Mouse (Mus musculus): ENCODE results near the gene Stau1. TPM values are rescaled to one million over a fixed set of nuclear protein-coding genes. Genes with fewer than 3 reads are reported as not detected.

Stau1 gene
- polyA plus RNA-seq (2015; fragmentation: Nextera tagmentation; extraction: Ambion mirVana), result 107 and 113 TPM in 2 replicates

DNA sequence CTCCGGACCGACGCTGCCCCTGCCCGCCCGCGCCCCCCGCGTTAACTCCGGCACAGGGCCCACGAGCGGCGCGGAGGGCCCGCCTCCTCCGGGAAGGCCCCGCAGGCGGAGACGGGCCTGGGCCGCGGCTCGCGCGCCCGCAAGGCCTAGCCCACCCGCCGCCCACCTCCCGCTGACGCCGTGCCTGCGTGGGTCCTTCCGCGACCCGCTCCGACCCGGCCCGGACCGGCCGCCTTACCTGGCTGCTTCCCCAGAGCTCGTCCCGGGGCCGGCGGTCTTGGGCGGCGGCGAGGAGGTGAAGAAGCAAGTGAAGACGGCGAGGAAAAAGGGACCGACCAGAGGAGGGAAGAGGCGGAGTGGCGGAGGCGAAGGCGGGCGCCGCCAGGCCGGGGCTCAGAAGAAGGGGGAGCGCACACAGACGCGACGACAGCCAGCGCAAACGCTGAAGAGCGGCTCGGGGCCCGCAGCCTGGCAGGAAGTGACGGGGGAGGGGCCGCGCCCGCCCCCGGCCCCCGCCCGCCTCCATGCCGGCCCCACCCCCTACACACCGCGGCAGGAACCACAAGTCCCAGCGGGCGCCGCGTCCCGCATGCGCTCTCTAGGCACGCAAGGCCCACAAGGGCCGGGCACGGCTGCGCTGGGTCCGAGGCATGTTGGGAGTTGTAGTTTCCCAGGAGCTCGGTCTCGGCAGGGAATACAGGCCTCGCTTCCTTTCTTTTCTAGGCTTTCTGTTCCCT, at the start of gene Stau1:
Stau1 (minus strand) TSS at position 504 of the 737 bp plus-strand sequence.
- peak within 1 kb of the TSS; percentile 97 for H3K9ac ChIP-seq
- H3K4me3 ChIP-seq, result peak within 1 kb of the TSS; percentile 91
- H3K36me3 ChIP-seq, result no peaks in the 10 kb centered on the region
- H3K27ac ChIP-seq (replicated peaks), result peak within 1 kb of the TSS; percentile 98
- H3K4me2 ChIP-seq, result peak within 1 kb of the TSS; percentile 68
- H3K9me3 ChIP-seq, result no peaks in the 10 kb centered on the region
- peaks cover 43% of the 10 kb centered on the region for H3K4me1 ChIP-seq (replicated peaks)
- under 1% methylated on average over 67 of the region's 88 CpGs for WGBS
- peak; percentile 99 for ATAC-seq (ENCODE audit: low FRiP score, low read depth)
- no peaks in the 10 kb centered on the region for H3K27me3 ChIP-seq

- H3K4me1 ChIP-seq (replicated peaks), result no peaks in the 10 kb centered on the region
- H3K27ac ChIP-seq (replicated peaks), result no peak overlapping the region
- no peak for ATAC-seq (ENCODE audit: low FRiP score, low read depth)
- H3K36me3 ChIP-seq, result peaks cover 93% of the 10 kb centered on the region
- no peak overlapping the region for H3K4me3 ChIP-seq
- H3K9me3 ChIP-seq, result no peaks in the 10 kb centered on the region
- no peak overlapping the region for H3K9ac ChIP-seq
- no peak overlapping the region for H3K4me2 ChIP-seq
- H3K27me3 ChIP-seq, result no peaks in the 10 kb centered on the region
- 92% methylated on average over 12 of the region's 12 CpGs for WGBS
These were observed 47.5 kb upstream of the Stau1 start for GRCm38 (mm10) chr2:167043400-167044121.

- no peaks in the 10 kb centered on the region for H3K4me1 ChIP-seq (replicated peaks)
- no peak overlapping the region for H3K9ac ChIP-seq
- H3K27me3 ChIP-seq, result no peaks in the 10 kb centered on the region
- no peak overlapping the region for H3K4me3 ChIP-seq
- no peak overlapping the region for H3K4me2 ChIP-seq
- WGBS, result 82% methylated on average over 8 of the region's 8 CpGs
- no peak for ATAC-seq (ENCODE audit: low FRiP score, low read depth)
- H3K27ac ChIP-seq (replicated peaks), result no peak overlapping the region
- H3K36me3 ChIP-seq, result peaks cover 98% of the 10 kb centered on the region
- no peaks in the 10 kb centered on the region for H3K9me3 ChIP-seq
These were observed 43.3 kb upstream of the Stau1 start for GRCm38 (mm10) chr2:167039386-167039785.

DNA sequence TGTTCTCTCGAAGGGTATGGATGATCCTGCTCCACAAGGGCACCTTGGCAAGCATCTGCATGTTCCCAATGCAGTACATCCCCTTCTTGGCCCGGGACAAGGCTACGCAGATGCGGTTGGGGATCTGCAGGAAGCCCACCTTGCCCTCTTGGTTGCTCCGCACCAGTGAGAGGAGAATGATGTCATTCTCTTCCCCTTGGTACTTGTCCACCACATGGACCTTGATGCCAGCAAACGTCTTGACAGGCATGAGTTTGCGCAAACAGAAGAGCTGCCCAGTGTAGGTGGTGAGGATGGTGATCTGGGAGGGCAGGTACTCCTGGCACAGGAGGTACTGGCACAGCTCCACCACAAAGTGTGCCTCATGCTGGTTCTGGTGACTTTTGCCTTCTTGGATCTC, 42.6 kb upstream of the Stau1 start:
- no peak overlapping the region for H3K4me2 ChIP-seq
- WGBS, result 93% methylated on average over 7 of the region's 7 CpGs
- no peak overlapping the region for H3K27ac ChIP-seq (replicated peaks)
- no peaks in the 10 kb centered on the region for H3K4me1 ChIP-seq (replicated peaks)
- no peak overlapping the region for H3K4me3 ChIP-seq
- H3K27me3 ChIP-seq, result no peaks in the 10 kb centered on the region
- no peak overlapping the region for H3K9ac ChIP-seq
- peaks cover 98% of the 10 kb centered on the region for H3K36me3 ChIP-seq
- no peaks in the 10 kb centered on the region for H3K9me3 ChIP-seq
- no peak for ATAC-seq (ENCODE audit: low FRiP score, low read depth)

DNA sequence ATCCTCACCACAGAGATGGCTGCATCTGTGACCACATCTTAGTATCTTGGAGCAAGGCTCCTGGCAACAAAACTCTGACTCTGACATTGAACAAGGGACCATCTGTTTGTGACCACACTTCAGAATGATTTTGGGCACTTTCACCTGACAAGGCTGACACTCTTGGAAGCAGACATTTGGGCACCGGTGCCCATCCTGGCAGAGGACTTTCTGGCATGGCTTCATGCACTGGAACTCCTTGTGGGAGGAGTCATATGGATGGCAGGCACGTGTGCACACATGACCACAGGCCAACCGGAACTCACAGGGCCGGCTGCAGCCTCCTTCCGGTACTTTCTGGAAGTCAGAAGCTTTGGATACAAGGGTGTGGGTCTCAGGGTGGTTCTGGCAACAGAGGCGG, 42.2 kb upstream of the Stau1 start:
- ATAC-seq (ENCODE audit: low FRiP score, low read depth), result no peak
- 91% methylated on average over 6 of the region's 6 CpGs for WGBS
- no peak overlapping the region for H3K9ac ChIP-seq
- H3K36me3 ChIP-seq, result peaks cover 98% of the 10 kb centered on the region
- no peak overlapping the region for H3K4me3 ChIP-seq
- H3K27me3 ChIP-seq, result no peaks in the 10 kb centered on the region
- H3K4me1 ChIP-seq (replicated peaks), result no peaks in the 10 kb centered on the region
- no peaks in the 10 kb centered on the region for H3K9me3 ChIP-seq
- no peak overlapping the region for H3K4me2 ChIP-seq
- no peak overlapping the region for H3K27ac ChIP-seq (replicated peaks)

DNA sequence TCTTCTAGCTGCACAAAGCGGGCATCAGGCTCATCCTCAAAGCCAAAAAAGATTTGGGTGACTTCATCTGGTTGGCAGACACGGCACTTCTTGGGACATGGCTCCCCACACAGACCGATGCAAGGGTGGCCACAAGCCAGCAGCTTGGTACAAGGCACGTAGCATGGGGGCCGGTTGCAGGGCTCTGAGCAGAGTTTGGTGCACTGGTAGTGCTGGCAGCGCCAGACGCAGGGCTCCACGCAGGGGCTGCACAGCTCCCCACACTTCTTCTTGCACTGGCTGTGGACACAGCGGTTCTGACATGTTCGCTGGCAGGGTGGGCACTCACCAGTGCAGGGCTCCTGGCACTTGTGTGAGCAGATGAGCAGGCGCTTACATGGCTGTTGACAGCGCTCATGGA, 41.6 kb upstream of the Stau1 start:
- no peaks in the 10 kb centered on the region for H3K27me3 ChIP-seq
- H3K4me3 ChIP-seq, result no peak overlapping the region
- no peaks in the 10 kb centered on the region for H3K4me1 ChIP-seq (replicated peaks)
- no peak overlapping the region for H3K4me2 ChIP-seq
- ATAC-seq (ENCODE audit: low FRiP score, low read depth), result no peak
- H3K27ac ChIP-seq (replicated peaks), result no peak overlapping the region
- H3K9ac ChIP-seq, result no peak overlapping the region
- H3K9me3 ChIP-seq, result no peaks in the 10 kb centered on the region
- peaks cover 95% of the 10 kb centered on the region for H3K36me3 ChIP-seq
- WGBS, result 93% methylated on average over 12 of the region's 12 CpGs

DNA sequence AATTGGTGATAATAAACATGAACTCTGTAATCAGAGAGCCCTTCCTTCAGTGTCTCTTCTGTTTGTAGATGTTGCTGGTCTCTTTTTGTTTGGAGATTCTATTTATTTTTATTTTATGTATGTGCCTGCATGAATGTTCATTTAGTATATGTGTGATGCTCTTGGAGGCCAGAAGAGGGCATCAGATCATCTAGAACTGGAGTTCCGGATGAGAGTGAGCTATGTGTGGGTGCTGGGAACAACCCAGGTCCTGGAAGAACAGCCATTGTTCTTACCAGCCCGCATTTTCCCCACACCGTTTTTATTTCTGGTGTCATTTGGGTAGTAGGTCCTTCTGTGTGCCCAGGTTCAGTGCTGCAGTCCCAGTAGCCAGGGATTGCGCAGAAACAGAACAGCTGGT, 34.4 kb upstream of the Stau1 start:
- WGBS, result 94% methylated on average over 4 of the region's 4 CpGs
- Histone ChIP-seq H3K36me3 (peaks cover 86% of the 10 kb centered on the region), H3K27ac (replicated peaks) (no peak overlapping the region), H3K4me3 (no peak overlapping the region), H3K9ac (no peak overlapping the region), H3K4me1 (replicated peaks) (no peaks in the 10 kb centered on the region), H3K27me3 (no peaks in the 10 kb centered on the region), H3K4me2 (no peak overlapping the region), H3K9me3 (no peaks in the 10 kb centered on the region)
- ATAC-seq (ENCODE audit: low FRiP score, low read depth), result no peak

DNA sequence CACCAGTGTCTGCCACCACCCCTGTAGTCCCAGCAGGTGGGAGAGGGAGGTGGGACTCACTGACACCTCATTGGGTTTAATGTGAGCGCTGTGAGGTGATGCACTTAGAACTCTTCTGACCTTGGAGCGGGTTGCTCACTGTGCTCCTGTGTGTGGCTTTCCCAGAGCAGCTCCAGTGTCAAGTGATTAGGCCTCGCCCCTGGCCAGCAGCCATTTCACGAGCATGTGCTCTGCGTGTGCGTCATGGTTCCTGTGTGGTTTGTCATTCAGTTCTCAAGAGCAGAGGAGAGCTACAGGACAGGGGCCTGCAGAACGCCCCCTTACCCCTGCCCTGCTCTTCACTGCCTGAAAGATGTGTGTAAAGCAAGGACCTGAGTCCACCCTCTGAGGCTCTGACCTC, 32.5 kb upstream of the Stau1 start:
- no peak overlapping the region for H3K4me3 ChIP-seq
- H3K9me3 ChIP-seq, result no peaks in the 10 kb centered on the region
- no peaks in the 10 kb centered on the region for H3K27me3 ChIP-seq
- H3K9ac ChIP-seq, result no peak overlapping the region
- H3K4me1 ChIP-seq (replicated peaks), result no peaks in the 10 kb centered on the region
- ATAC-seq (ENCODE audit: low FRiP score, low read depth), result no peak
- H3K27ac ChIP-seq (replicated peaks), result no peak overlapping the region
- no peak overlapping the region for H3K4me2 ChIP-seq
- H3K36me3 ChIP-seq, result peaks cover 83% of the 10 kb centered on the region
- WGBS, result 96% methylated on average over 7 of the region's 7 CpGs

DNA sequence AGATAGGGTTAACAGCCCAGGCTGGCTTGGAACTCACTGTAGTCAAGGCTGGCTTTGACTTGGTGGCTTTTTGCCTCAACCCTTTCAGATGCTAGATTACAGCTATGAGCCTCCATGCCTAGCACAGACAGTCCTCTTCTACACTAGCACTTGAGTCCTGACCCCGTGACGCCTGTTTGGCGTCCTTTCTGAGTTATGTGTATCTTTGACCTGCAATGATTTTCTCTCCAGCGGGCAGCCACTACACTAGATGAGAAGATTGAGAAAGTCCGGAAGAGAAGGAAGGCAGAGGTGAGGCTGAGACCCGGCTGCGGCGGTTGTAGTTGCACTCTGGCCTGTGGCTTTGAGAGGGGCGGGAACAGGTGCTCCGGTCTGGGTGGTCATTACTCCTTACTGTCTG, 23.3 kb upstream of the Stau1 start:
- no peak for ATAC-seq (ENCODE audit: low FRiP score, low read depth)
- no peak overlapping the region for H3K4me3 ChIP-seq
- no peak overlapping the region for H3K27ac ChIP-seq (replicated peaks)
- H3K4me1 ChIP-seq (replicated peaks), result peaks cover 20% of the 10 kb centered on the region
- no peaks in the 10 kb centered on the region for H3K9me3 ChIP-seq
- H3K27me3 ChIP-seq, result no peaks in the 10 kb centered on the region
- peaks cover 51% of the 10 kb centered on the region for H3K36me3 ChIP-seq
- 93% methylated on average over 10 of the region's 10 CpGs for WGBS
- no peak overlapping the region for H3K4me2 ChIP-seq
- H3K9ac ChIP-seq, result no peak overlapping the region

DNA sequence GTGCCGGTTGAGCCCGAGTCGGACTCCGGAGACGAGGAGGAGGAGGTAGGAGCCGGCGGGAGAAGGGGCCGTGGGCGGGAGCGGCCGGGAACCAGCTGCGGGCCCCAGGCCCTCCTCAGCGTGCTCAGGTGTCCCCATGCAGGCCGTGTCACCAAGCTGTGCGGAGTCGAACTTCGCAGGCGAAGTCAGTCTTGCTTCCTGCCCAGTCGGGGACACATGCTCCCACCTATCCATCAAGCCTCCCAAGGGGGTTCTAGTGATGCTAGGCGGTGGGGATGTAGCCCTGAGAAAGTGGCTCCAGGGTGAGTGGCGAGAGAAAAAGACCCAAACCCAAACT, 19.3 kb upstream of the Stau1 start:
- Histone ChIP-seq H3K4me1 (replicated peaks) (peaks cover 20% of the 10 kb centered on the region), H3K4me3 (peak overlapping the region; percentile 55), H3K9ac (peak overlapping the region; percentile 59), H3K27me3 (no peaks in the 10 kb centered on the region), H3K4me2 (peak overlapping the region; percentile 78), H3K36me3 (peaks cover 19% of the 10 kb centered on the region), H3K9me3 (no peaks in the 10 kb centered on the region), H3K27ac (replicated peaks) (peak overlapping the region; percentile 64)
- peak; percentile 77 for ATAC-seq (ENCODE audit: low FRiP score, low read depth)
- under 1% methylated on average over 20 of the region's 21 CpGs for WGBS

GRCm38 (mm10) chr2:167014702-167015381, 18.7 kb upstream of the Stau1 start, which contains the start of gene Ddx27:
TSS of gene Ddx27 (plus strand) at chr2:167015193.
- 2% methylated on average over 37 of the region's 37 CpGs for WGBS
- peak; percentile 92 for ATAC-seq (ENCODE audit: low FRiP score, low read depth)
- Histone ChIP-seq H3K27me3 (no peaks in the 10 kb centered on the region), H3K4me2 (peak within 1 kb of the TSS; percentile 78), H3K27ac (replicated peaks) (peak within 1 kb of the TSS; percentile 83), H3K36me3 (peaks cover 14% of the 10 kb centered on the region), H3K9ac (peak within 1 kb of the TSS; percentile 59), H3K4me1 (replicated peaks) (peaks cover 20% of the 10 kb centered on the region), H3K4me3 (peak within 1 kb of the TSS; percentile 55), H3K9me3 (no peaks in the 10 kb centered on the region)

DNA sequence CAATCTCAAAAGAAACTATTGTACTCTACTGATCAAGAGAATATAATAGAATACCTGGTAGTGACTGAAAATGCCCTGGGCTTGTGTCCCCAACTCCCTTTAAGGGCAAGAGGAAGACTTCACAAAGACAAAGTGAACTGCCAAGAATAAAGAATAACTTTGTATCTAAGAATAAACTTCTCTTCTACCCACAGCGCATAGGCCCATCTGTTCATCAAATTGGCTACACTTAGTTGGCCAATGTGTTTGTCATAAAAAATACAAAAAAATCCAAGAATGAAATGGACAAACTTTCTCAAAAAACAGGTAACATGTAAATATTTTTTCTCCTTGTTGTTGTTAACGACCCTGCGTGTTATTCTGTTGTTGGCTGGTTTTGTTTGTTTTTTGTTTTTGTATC, 14.4 kb upstream of the Stau1 start:
- H3K4me1 ChIP-seq (replicated peaks), result peaks cover 5% of the 10 kb centered on the region; the same call in 1 of the 2 replicates
- 91% methylated on average over 3 of the region's 3 CpGs for WGBS
- no peak for ATAC-seq (ENCODE audit: low FRiP score, low read depth)

More for the DNA sequence above, 14.4 kb upstream of the Stau1 start:
- Histone ChIP-seq H3K27ac (replicated peaks) (no peak overlapping the region), H3K4me2 (no peak overlapping the region), H3K9ac (no peak overlapping the region), H3K36me3 (no peaks in the 10 kb centered on the region), H3K9me3 (no peaks in the 10 kb centered on the region), H3K4me3 (no peak overlapping the region), H3K27me3 (no peaks in the 10 kb centered on the region)
